Mouse (Mus musculus) ES-Bruce4 (cell line): ENCODE results near the gene Scrt2.

Experiments used
- CTCF ChIP-seq: IDR thresholded peaks from one replicate; pipeline ENCODE4 v1.8.1; 2011; ENCODE audit warnings: low read depth, low read length
- EP300 ChIP-seq: IDR thresholded peaks from 2 replicates; pipeline ENCODE4 v1.6.1; 2011; ENCODE audit warnings: low read depth, low read length; ENCODE audit not compliant: insufficient read depth
- POLR2A ChIP-seq: IDR thresholded peaks from one replicate; pipeline ENCODE4 v1.8.1; 2011; ENCODE audit warnings: low read length; ENCODE audit not compliant: insufficient read depth

DNA sequence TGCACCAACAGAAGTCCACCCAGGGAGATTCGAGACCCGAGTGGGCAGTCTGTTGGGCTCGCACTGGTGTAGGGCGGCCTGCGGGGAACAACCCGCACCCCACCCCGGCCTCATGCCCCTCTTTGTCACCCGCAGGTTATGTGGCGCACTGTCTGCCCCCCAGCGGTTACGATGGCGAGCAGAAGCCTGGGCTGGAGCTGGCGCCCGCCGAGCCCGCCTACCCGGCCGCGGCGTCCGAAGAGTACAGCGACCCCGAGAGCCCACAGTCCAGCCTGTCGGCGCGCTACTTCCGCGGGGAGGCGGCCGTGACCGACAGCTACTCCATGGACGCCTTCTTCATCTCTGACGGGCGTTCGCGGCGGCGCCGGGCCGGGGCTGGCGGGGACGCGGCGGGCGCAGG lies 11.6 kb downstream of the Scrt2 start:
- TF ChIP-seq CTCF (peak; percentile 4), EP300 (0 out of 2 replicates have a peak, but pooled peaks have one; percentile 4), POLR2A (no peak)
